Mouse (Mus musculus) thymus, postnatal 25 days (tissue): ENCODE measurements around the gene Tnpo2.
A peak's percentile ranks its signal among the peaks of the same experiment; 100 is the strongest.

Experiments used
- DNase-seq: peaks from one replicate; pipeline ENCODE4 v3.0.0; 2022

Gene Tnpo2

GRCm38 (mm10) chr8:85036718-85037365 lies at the start of gene Tnpo2:
TSS of gene Tnpo2 (plus strand) at chr8:85036915.
- peak; percentile 83 for DNase-seq

- DNase-seq, result no peak
Measured at GRCm38 (mm10) chr8:84987388-84987787, 49.3 kb upstream of the Tnpo2 start.

GRCm38 (mm10) chr8:84987903-84988302 lies 48.8 kb upstream of the Tnpo2 start:
- no peak for DNase-seq

- no peak for DNase-seq
Measured at GRCm38 (mm10) chr8:84989311-84989731, 47.4 kb upstream of the Tnpo2 start.

- peak; percentile 93 for DNase-seq
Measured at GRCm38 (mm10) chr8:84989810-84990209, 46.9 kb upstream of the Tnpo2 start.

- DNase-seq, result peak; percentile 97
Measured at GRCm38 (mm10) chr8:84990349-84990748, 46.4 kb upstream of the Tnpo2 start, which contains the start of gene Hook2. TSS of gene Hook2 (plus strand) at chr8:84990603.

GRCm38 (mm10) chr8:84990836-84991235 lies 45.9 kb upstream of the Tnpo2 start:
- no peak for DNase-seq

GRCm38 (mm10) chr8:84994375-84994774 lies 42.3 kb upstream of the Tnpo2 start:
- no peak for DNase-seq

- DNase-seq, result no peak
Measured at GRCm38 (mm10) chr8:84995680-84996079, 41.0 kb upstream of the Tnpo2 start.

GRCm38 (mm10) chr8:84996978-84997377 lies 39.7 kb upstream of the Tnpo2 start:
- no peak for DNase-seq

GRCm38 (mm10) chr8:84997649-84998295 lies 38.9 kb upstream of the Tnpo2 start:
- peak; percentile 95 for DNase-seq

GRCm38 (mm10) chr8:85007686-85008085 lies 29.0 kb upstream of the Tnpo2 start:
- peak; percentile 47 for DNase-seq

GRCm38 (mm10) chr8:85011242-85011641 lies 25.5 kb upstream of the Tnpo2 start:
- DNase-seq, result no peak

- DNase-seq, result peak; percentile 87
Measured at GRCm38 (mm10) chr8:85013230-85013840, 23.4 kb upstream of the Tnpo2 start.

GRCm38 (mm10) chr8:85014431-85014830 lies 22.3 kb upstream of the Tnpo2 start, which contains the start of gene Best2:
TSS of gene Best2 (minus strand) at chr8:85014531.
- DNase-seq, result no peak

GRCm38 (mm10) chr8:85016724-85017123 lies 20.0 kb upstream of the Tnpo2 start:
- DNase-seq, result no peak

GRCm38 (mm10) chr8:85017209-85017608 lies 19.5 kb upstream of the Tnpo2 start:
- no peak for DNase-seq

- no peak for DNase-seq
Measured at GRCm38 (mm10) chr8:85021514-85022055, 15.1 kb upstream of the Tnpo2 start.

- no peak for DNase-seq
Measured at GRCm38 (mm10) chr8:85023846-85024245, 12.9 kb upstream of the Tnpo2 start.

GRCm38 (mm10) chr8:85025098-85025932 lies 11.4 kb upstream of the Tnpo2 start, which contains the start of gene Asna1:
TSS of gene Asna1 (minus strand) at chr8:85025281.
- DNase-seq, result peak; percentile 84

- DNase-seq, result peak; percentile 94
Measured at GRCm38 (mm10) chr8:85026670-85027515, 9.8 kb upstream of the Tnpo2 start, which contains the start of gene Trir. TSS of gene Trir (plus strand) at chr8:85026823.

- no peak for DNase-seq
Measured at GRCm38 (mm10) chr8:85027516-85027855, 9.2 kb upstream of the Tnpo2 start.
